Mouse (Mus musculus) layer of hippocampus, adult 2 months (tissue): ENCODE results near the gene Nprl3. TPM values are rescaled to one million over a fixed set of nuclear protein-coding genes. Genes with fewer than 3 reads are reported as not detected.
A peak's percentile ranks its signal among the peaks of the same experiment; 100 is the strongest.

Source experiments
- DNase-seq, 2 experiments: peaks; one replicate each; pipeline ENCODE4 v3.0.0; 2022; ENCODE audit warnings: low spot score in 2 of 2
- H3K27ac ChIP-seq: fragments of 200-600 bp; 2 replicates; pipeline ENCODE4 v1.8.1; 2022
- H3K4me3 ChIP-seq: fragments of 200-600 bp; 2 replicates; pipeline ENCODE4 v1.8.1; 2022; ENCODE audit warnings: mild to moderate bottlenecking
- CTCF ChIP-seq: fragments of 200-600 bp; conservative IDR thresholded peaks from 2 replicates; pipeline ENCODE4 v1.8.1; 2022; ENCODE audit warnings: antibody characterized with exemption, mild to moderate bottlenecking, moderate library complexity
- total RNA-seq, 2 experiments: library from RNA; stranded (reverse); gene quantifications; 2 replicates each; pipeline ENCODE4 v1.2.3; 2021

The Nprl3 gene
- total RNA-seq, 2 experiments from 2014 or later: 62.0 to 64.1 TPM

GRCm38 (mm10) chr11:32225222-32226104 is 42.0 kb downstream of the Nprl3 start:
- H3K27ac ChIP-seq: peak overlapping the region; percentile 96
- DNase-seq: no peak
- TF ChIP-seq CTCF: no peak
- no peak overlapping the region for H3K4me3 ChIP-seq

- H3K27ac ChIP-seq: peak overlapping the region; percentile 96
- TF ChIP-seq CTCF: no peak
- H3K4me3 ChIP-seq: no peak overlapping the region
- DNase-seq: no peak
Observed at GRCm38 (mm10) chr11:32224468-32225139, 42.9 kb downstream of the Nprl3 start.

GRCm38 (mm10) chr11:32223297-32223967 is 44.1 kb downstream of the Nprl3 start:
- peak; percentile 46 for TF ChIP-seq CTCF
- Histone ChIP-seq H3K27ac (no peak overlapping the region), H3K4me3 (no peak overlapping the region)
- no peak for DNase-seq

- peak overlapping the region; percentile 62 for H3K4me3 ChIP-seq
- no peak for TF ChIP-seq CTCF
- peak overlapping the region; percentile 73; the same call in 1 of the 2 replicates for H3K27ac ChIP-seq
- DNase-seq: peak in 1 of 2 experiments; percentile 8
Observed at GRCm38 (mm10) chr11:32222570-32223194, 44.8 kb downstream of the Nprl3 start.

- Histone ChIP-seq H3K4me3 (peak within 1 kb of the TSS; percentile 62), H3K27ac (peak within 1 kb of the TSS; percentile 88)
- DNase-seq: no peak
- no peak for TF ChIP-seq CTCF
Observed at GRCm38 (mm10) chr11:32221951-32222409, 45.5 kb downstream of the Nprl3 start, which contains the start of gene Rhbdf1. Gene Rhbdf1 (minus strand): TSS chr11:32222300.

GRCm38 (mm10) chr11:32221225-32221950 is 46.1 kb downstream of the Nprl3 start:
- Histone ChIP-seq H3K27ac (peak overlapping the region; percentile 88), H3K4me3 (peak overlapping the region; percentile 62)
- DNase-seq: no peak
- no peak for TF ChIP-seq CTCF

GRCm38 (mm10) chr11:32220607-32221224 is 46.8 kb downstream of the Nprl3 start:
- no peak for DNase-seq
- no peak for TF ChIP-seq CTCF
- Histone ChIP-seq H3K27ac (peak overlapping the region; percentile 88), H3K4me3 (peak overlapping the region; percentile 62)

- H3K27ac ChIP-seq: peak overlapping the region; percentile 19; the same call in 1 of the 2 replicates
- TF ChIP-seq CTCF: no peak
- H3K4me3 ChIP-seq: no peak overlapping the region
- DNase-seq: peak in 1 of 2 experiments; percentile 57
Observed at GRCm38 (mm10) chr11:32219287-32219686, 48.2 kb downstream of the Nprl3 start.

- Histone ChIP-seq H3K27ac (peak overlapping the region; percentile 19; the same call in 1 of the 2 replicates), H3K4me3 (no peak overlapping the region)
- no peak for DNase-seq
- no peak for TF ChIP-seq CTCF
Observed at GRCm38 (mm10) chr11:32218501-32219050, 48.9 kb downstream of the Nprl3 start.

GRCm38 (mm10) chr11:32216851-32217250 is 50.7 kb downstream of the Nprl3 start:
- no peak overlapping the region for H3K4me3 ChIP-seq
- peak; percentile 86 for TF ChIP-seq CTCF
- DNase-seq: peak in 1 of 2 experiments; percentile 80
- H3K27ac ChIP-seq: no peak overlapping the region
